Mouse (Mus musculus): Measurements from ENCODE around the gene Tanc2.

Gene Tanc2

DNA sequence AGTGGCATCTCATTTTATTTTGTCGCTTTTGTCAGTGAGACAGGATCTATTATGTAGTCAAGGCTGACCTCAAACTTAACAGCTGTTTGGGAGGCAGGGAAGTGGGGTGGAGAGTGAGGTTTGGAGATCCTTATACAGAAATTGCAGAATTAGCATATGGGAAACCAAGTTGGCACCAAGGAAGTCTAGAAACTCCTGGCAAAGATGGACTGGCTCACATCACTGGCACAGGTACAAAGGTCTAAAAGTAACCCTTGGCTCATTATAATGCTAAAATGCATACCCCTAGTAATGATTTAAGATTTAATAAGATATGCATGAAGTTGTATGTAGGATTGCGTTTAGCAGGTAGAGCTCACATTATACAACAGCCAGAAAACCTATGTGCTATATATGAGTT is 58.2 kb downstream of the Tanc2 start:
- DNase-seq = no peak

DNA sequence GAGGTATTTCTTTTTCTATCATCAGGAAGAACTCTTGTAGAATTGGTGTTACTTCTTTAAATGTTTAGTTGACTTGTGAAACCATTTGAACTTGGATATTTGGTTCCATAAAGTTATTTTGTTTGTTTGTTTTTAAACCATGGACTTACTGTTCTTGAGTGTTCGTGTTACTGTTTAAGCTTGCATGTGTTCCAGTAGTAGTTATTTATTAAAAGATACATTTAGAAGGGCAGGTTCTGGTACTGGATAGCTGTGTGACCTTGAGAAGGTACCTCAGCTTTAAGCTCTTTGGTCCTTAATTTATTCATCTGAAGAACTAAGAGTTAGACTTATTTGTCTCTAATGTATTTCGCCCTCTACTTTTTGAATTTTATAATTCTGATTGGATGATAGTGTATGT is 64.8 kb downstream of the Tanc2 start:
- no peak for DNase-seq

DNA sequence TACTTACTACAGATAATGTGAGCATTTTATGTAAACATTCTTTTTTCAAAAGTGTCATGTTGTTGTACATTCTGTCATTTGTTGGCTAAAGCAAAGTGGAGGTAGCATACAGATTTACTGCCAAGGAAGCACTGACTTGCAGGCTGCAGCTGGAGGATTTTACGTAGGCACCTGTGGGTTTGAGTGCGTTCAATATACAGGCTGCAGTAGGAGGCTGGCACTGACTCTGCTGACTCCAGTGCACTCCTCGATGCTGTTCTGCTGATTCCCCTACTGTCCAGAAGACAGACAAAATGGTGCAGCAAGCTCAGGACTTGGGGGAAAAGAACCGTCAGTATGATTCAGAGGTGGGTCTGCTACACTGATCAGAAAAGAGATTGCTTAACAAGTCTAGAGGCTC is 65.5 kb downstream of the Tanc2 start:
- DNase-seq = no peak

DNA sequence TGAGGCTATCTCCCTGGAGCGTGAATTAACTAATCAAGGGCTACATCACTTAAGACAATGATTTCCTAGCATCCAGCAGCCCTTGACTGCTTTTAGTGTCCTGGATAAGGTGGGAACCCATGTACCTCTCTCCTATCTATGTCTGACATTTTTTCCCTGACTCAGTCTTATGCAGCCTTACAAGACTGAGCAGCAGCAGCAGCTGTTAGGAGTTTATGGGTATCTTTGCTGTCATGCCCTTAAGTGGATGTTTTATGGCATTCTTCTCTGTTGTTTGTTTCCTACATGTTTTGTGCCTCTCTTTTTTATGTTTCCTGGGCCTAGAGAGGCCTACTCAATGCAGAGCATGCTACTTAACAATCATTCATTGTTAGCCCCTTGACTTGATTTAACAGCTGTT is 78.1 kb downstream of the Tanc2 start:
- DNase-seq = no peak

DNA sequence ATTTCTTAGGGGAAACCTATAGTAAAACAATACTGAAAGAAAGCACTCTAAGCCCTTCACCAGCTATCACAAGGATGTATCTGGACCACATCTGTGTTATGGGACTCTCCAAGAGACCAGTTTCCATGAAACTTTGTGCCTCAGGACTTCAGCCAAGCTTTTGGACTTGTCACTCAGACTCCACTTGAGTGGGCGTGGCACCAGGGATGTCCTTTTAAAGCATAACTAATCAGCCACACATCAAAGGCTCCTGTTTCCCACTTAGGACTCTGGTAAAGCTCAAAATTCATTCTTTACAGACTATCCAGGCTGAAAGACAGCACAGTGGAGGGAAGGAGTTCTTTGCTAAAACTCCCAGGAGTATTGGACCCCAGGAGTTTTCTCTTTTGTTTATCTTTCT is 89.2 kb downstream of the Tanc2 start:
- DNase-seq = no peak

DNA sequence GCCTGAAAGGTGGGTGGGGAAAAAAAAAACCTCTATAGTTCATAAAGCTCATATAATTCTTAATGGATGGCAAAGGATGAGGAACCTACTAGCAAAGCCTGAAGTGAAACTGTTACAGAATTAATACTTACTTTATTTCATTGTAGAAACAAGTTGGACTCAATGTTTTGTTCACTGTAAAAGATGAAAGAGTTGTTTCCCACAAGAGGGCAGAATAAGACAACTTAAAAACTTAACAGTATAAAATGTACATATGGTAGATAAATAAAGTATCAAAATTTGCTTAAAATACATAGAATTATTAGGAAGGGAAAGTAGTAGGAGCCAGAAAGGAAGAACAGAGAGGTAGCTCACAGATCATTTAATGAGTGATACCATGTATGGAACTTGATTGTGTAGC is 95.0 kb downstream of the Tanc2 start:
- DNase-seq = no peak

DNA sequence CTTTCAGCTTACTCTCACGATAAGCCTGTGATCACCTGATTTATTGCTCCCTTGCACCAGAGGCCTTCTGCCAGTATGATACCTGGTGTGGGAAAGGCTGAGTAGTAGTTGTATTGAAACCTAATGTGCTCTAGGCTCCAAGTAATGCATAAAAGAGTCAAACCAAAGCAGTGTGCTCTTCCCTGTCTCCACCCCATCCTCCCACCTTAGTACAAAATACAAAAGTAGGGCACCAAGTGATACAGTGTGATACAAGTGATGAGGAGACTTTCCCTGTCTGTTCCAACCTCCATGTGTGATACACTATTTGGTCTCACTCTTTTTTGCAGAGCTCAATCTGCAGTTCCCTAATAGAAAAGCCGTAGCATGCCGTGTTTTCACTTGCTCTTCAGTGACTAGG is 110.7 kb downstream of the Tanc2 start:
- DNase-seq = no peak

DNA sequence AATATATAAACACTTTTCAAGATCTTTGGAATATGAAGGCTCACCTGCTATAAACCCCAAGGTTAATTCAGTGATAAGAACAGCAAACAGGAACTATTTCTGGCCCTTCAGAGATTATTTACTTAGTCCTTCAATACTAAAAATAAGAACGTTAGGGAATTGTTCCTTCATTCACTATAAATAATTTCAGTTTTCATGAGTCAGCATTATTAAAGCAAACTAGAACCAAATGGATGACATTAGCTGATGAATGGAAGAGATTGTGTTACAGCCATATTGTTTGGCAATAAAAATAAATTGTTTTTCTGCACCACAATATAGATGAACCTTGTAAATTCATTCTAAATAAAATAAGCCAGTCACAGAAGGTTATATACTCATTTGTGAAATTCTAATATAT is 129.9 kb downstream of the Tanc2 start:
- no peak for DNase-seq

DNA sequence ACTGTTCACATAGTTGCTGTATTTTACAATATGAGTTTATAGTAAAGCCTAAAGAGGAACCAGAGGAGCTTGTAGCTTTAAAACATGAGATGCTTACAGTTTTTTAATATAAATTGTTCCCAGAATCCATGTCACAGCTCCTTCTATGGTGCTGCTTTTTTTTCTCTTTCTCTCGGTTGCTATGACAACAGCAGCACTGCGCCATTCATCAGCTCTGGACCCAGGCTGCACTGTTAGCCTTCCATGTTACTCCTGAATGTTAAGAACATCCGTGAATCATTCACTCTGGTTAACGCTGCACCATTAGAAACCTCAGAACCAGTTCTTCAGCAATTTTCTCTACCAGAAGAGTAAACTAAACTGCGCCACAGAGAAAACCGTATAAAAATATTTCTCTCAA is 141.8 kb downstream of the Tanc2 start:
- no peak for DNase-seq

DNA sequence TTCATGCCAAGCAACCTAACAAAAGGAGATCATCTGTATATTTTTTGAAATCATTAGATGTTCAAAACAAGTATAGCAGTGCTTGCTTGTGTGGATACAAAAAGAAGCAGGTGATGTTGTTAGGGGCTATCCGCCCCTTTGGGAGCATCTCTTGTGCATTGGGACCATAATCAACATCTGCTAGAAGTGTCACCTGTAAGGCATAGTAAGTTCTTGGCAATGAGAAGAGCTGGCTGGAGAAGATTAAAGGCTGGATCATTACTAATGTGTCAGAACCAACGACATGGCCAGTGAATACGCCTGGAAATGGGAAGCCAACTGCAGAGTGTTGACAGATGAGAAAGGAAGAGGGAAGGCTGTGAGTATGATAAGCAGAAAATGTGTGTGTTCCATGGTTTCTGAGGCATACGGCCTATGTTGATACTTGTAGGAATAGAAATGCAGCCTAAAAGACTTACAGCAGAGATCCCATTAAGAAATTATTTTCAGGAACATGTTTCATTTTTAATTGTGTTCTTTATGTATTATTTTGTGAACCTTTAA is 142.3 kb downstream of the Tanc2 start:
- DNase-seq = no peak

DNA sequence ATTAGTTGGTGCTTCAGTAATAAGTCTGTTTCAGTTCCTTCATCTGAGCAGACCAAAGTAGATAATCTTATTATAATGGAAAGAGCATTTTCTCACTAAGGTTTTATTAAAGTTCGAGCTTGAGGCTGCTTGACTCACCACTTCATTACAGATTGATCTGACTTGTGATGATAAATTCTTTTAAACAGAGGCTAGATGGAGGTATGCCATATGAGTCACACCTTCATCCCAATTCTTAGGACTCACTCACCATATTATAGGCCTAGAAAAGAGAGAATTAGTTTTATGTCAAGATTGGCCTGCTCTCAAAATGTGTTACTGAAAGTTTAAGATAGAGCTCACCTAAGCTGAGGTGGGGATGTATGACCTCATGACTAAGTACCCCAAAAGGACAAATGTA is 153.4 kb downstream of the Tanc2 start:
- DNase-seq = no peak

DNA sequence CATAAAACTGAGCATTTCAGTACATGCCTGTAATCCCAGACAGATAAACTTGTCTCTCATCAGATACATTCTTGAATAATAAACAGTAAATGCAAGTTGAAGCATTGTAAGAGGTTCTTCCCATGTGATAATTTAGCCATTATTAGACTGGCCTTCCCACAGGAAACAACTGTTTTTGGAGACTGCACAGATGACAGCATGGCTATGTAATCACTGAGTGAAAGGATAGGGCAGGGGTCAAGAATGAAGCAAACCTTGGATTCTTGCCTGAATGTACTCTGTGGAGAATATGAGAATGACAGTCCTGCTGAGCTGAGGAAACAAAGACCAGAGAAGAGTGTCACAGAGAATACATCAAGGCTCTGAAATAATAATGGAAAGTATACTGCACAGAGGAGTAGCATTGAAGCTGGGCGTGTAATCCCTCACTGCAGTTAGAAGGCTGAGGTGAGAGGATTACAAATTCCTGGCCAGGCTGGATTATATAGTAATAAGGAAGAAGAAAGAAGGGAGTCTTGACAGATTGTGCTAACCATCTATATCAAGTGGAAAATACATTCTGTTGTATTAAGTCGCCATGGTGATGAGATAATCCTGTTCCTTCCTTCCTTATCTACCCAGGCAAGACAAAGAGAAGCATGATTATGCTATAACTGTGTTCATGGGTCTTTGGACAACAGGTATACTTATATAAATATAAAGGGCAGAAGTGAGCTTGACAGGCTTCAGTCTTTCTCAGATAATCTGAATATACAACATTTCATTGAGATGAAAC is 159.7 kb downstream of the Tanc2 start:
- peak; percentile 49 for DNase-seq

DNA sequence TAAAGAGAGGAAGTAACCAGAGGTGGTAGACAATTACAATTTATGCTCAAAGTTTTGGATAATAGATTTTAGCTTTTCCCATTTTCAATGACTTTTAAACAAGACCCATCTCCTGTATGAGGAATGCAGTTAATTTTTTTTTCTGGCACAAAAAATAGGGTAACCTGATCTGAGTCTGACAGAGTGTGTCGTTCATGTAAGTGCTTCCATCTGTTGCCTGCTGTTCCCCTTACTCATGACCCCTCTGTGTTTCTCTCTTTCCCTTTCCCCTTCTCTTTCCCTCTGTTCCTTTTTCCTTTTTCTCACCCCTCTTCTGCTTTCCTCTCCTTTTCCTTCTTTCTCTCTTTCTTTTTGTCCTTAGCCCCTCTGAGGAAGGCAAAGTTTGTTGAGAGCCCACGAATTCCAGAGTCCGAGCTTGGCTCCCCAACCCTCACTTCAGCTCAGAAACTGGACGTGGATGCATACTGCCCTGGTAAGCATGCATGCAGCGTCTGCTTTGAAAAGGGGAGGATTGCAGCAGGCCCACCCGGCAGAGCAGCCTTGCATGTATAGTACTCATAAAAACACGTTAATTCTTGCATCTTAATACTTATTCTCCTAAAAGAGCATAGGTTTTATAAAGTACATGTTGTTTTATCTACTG is 168.9 kb downstream of the Tanc2 start:
- DNase-seq = no peak

DNA sequence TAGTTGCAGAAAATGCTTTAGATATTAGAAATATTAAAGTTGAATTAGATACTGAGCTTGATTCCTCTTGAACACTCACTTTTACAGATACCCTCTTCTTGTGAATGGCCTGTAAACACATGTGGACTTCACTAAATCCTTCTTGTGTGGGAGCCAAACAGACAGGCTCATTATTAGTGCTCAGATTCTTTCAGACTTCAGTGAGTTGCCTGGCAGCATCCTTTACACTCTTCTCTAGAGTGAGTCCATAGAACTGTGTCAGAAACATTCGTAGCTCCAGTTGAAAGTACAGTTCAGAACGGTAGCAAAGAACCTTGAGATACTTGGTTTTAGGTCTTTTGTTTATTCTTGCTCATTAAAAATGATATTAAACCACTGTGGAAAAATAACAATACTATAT is 169.6 kb downstream of the Tanc2 start:
- DNase-seq = no peak

DNA sequence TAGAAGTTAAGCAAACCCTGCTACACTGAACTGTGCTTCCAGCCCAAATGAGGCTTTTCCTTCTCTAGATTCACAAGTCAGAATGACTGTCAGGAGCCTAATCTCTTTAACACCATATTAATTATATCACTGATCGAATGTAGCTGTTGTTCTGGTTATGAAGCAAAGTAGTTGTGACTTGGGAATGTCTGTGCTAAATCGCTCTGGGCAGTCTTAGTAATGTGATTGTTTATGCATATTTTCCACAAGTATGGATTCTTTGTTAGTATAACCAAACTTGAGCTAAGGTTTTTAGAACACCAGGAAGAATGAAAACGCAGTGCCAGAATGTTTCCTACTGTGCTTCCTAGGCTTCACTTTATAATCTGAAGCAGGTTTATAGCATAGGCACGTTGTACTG is 170.6 kb downstream of the Tanc2 start:
- DNase-seq = no peak

DNA sequence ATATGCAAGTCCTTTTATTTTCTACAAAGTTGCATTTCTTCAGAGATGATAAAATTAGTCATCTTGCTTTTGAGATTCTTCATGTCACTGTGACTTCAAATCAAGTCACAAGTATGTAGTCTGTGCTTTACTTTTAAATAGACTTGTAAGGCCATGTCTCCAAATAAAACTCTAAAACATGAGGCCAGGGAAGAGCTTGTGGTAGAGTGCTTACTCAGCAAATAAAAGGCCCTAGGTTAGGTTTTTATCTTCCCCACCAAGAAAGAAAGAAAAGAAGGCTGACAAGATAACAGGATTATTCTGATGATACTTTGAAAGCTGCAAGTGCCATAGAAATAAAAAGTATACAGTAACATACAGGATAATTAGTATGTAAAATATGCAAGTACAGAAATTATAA is 188.0 kb downstream of the Tanc2 start:
- no peak for DNase-seq

DNA sequence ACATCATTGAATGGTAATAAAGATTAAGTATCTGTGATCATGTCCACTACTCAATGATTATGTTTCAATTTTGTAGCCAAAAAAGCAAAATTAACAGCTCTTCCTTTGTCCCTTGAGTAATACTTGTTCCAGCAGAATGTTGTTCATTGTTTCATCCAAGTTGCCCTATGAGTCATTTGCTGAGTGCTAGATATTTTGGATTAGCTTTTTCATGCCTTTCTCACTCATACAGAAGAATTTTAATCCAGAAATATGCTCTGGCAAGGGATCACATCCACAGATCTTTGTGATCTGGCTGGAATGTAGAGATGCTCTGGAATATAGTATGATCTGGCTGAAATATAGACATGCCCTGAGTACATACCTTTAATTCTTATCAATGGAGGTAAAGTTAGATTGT is 202.7 kb downstream of the Tanc2 start:
- no peak for DNase-seq

DNA sequence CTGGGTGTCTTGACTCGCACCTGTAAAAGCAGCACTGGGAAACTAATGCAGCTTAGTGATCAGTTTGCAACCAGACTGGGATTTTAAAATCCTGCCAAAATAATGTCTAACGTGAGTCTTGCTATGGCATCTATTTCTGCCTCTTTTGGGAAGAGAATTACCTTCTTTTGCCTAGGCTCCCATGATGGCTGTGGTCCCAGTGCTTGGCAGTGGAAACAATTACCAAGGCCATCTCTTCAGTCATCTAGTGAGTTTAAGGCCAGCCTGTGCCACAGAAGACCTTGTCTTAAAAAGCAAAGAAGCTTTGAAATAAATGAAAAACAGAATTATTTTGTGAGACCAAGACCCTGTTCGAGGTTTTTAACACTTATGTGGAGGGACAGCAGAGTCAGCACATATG is 213.9 kb downstream of the Tanc2 start:
- DNase-seq = no peak

DNA sequence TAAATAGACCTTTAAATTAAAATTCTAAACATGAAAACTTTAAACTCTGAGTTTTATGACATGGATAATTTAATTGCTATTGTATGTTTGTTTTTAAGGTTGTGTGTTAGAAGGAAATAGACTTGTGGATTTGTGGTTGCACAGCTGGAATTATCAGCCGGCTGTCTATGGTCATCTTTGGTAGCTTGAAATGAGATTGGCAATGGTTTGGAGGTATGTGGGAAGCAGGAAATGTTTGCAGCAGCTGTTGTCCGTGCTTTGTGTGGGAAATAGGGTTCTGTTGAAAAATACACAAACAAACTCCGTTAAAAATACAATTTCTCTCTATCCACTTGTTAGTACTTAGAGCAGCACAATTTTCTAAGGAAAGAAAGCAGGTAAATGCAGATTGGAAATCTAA is 215.0 kb downstream of the Tanc2 start:
- DNase-seq = no peak

DNA sequence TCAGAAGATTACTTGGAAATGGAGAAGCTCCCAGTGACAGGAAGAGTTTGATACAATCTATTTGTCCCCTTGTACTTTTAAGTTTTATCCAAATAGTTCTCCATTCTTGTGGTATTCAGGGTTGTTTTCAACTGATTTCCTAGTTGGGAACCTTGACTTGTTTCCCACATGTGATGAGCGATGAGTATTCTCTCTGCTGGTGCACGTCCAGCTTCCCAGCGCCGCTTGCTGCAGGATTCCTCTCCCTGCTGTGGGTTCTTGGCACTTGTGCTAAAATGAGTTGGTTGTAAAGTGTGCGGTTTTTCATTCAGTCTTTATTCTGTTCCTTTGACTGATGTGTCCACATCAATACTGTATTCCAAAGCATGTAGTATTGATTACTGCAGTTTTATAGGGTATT is 217.3 kb downstream of the Tanc2 start:
- no peak for DNase-seq

DNA sequence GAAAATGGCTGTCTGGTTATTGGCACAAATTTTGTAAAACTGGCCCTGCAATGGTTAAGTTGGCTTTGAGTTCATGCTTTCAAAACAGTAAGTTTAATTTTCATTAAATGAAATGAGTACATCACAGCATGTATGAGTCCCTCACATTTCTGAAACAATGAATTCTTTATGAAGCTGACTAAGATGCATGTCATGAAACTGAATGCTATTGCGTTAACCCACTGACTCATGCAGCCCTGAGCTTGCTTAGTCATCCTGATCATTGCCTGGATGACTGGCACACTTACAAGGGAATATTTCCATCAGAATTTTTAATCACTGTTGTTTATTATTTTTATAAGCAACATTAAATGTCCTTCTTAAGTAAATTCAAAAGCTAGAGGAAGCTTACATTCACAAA is 233.5 kb downstream of the Tanc2 start:
- no peak for DNase-seq

DNA sequence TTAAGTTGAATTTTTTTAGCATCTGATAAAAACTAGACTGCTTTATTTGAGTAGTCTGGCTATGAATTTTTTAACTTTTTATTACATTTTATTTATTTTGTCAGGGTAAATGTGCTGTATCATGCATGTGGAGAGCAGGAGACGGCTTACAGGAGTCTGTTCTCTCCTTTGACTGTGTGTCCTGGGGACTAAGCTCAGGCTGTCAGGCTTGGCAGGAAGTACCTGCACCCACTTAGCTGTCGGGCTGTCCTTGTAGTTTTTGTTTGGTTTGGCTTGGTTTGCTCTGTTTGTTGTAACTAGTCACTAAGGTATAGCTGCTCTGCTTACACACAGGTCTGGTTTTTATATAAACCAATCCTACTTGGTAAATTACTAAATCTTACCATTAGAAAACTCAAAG is 234.0 kb downstream of the Tanc2 start:
- peak; percentile 34 for DNase-seq

DNA sequence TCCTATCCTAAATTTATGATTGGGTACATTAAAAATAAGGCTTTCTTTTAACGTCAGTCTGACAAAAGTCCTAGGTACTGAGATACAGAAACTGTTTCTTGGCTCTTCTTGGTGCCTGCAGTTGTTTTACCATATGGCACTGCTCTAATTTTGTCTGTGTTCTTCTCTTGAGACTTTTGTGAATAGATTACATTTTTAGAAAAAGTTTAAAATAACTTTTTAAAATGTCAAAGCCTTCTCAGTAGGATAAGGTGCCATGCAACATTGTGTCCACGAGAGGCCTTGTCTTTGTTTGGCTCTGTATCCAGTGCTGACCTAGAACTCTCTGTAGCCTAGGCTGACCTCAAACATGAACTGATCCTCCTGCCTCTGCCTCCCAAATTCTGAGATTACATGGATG is 238.4 kb downstream of the Tanc2 start:
- DNase-seq = no peak

DNA sequence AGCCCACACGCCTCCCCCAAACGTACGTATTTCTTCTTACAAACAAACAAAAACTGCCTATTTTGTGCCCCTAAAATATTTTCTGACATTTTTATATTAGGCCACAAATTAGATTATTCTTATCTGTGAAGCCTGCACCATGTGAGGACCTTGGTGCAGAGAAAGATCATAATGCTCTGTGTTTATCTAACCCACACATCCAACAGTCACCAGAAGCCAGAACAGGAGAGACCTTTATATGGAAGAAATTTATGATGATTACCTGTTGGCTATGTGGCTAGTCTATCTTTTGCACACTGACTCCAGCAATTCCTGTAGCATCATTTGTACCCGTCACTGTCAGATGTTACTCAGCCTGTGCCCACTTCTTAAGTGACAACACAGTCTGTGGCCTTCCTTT is 245.4 kb downstream of the Tanc2 start:
- no peak for DNase-seq
